Mouse (Mus musculus): ENCODE measurements at regions not wholly inside any gene's neighbourhood (a gene's known extent, or its start where the extent isn't known, plus 50 kb on each side); places are given as distances from the start of the nearest gene placed in this dataset.

GRCm38 (mm10) chr1:169439621-169440020 lies 91.6 kb downstream of the Nuf2 start:
- no peak for DNase-seq

GRCm38 (mm10) chr1:169438006-169438405 lies 93.3 kb downstream of the Nuf2 start:
- no peak for DNase-seq

DNA sequence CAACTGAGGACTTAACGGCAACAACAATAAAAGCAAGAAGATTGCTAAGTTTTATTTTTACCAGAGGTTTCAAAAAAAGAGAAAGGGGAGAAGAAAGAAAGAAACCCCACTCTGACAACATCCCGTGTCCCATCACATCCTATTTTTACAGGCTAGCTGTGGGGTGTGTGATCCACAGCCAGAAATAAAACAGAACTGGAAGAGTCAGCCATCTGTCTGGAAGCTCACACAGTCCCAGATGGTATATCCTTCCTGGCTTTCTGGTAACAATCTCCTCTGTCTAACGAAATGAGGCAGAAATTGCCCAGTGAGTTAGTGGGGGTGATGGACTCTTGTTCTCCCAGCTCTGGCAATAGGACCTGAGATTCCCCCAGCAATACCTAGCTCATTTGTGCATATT lies 108.9 kb downstream of the Nuf2 start:
- DNase-seq: no peak

DNA sequence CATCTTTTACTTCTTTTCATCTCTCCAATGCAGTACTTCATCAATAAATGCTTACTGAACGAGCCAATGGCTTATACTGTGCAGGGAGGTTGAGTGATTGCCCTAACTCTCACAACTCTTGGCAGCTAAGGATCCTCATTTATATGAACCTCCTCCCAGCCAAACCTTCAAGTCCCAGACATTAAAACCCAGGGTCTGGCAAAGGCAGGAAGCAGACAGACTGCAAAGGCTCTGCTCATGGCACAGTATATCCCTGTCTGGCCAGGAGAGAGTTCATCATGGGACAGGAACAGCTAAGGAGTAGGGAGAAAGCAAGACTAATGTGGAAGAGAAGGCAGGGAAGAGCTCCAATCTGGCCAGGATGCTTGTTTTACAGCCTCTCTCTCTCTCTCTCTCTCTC lies 109.6 kb downstream of the Nuf2 start:
- no peak for DNase-seq

GRCm38 (mm10) chr1:169418665-169419045 lies 112.6 kb downstream of the Nuf2 start:
- no peak for DNase-seq

GRCm38 (mm10) chr1:169417979-169418664 lies 113.1 kb downstream of the Nuf2 start:
- peak; percentile 31 for DNase-seq

- DNase-seq: no peak
These were observed 114.6 kb downstream of the Nuf2 start for GRCm38 (mm10) chr1:169416701-169417100.

- DNase-seq: no peak
These were observed 123.1 kb downstream of the Nuf2 start for GRCm38 (mm10) chr1:169408120-169408519.

- DNase-seq: no peak
These were observed 130.4 kb downstream of the Nuf2 start for GRCm38 (mm10) chr1:169400841-169401240.

GRCm38 (mm10) chr1:169397371-169397770 lies 133.9 kb downstream of the Nuf2 start:
- no peak for DNase-seq

DNA sequence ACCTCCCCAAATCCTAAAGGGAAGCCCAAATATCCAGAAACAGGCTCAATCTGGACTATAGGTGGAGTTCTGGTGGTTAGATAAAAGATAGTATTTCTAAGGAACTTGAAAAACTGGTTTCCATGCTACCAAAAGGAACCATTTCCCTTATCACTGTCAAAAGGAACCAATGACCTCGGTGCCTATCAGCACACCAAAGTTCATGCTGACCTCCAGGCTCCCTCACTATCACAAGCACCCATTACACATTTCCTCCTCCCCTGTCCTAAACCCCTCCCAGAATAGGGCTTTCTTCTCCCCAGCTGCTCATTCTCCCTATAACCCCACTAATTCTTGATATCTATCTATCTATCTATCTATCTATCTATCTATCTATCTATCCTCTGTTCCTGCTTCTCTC lies 144.2 kb downstream of the Nuf2 start:
- no peak for DNase-seq

- DNase-seq: no peak
These were observed 145.4 kb downstream of the Nuf2 start for GRCm38 (mm10) chr1:169385740-169386424.

- no peak for DNase-seq
These were observed 156.6 kb downstream of the Nuf2 start for GRCm38 (mm10) chr1:169374686-169375085.

- DNase-seq: no peak
These were observed 162.5 kb downstream of the Nuf2 start for GRCm38 (mm10) chr1:169368758-169369157.

DNA sequence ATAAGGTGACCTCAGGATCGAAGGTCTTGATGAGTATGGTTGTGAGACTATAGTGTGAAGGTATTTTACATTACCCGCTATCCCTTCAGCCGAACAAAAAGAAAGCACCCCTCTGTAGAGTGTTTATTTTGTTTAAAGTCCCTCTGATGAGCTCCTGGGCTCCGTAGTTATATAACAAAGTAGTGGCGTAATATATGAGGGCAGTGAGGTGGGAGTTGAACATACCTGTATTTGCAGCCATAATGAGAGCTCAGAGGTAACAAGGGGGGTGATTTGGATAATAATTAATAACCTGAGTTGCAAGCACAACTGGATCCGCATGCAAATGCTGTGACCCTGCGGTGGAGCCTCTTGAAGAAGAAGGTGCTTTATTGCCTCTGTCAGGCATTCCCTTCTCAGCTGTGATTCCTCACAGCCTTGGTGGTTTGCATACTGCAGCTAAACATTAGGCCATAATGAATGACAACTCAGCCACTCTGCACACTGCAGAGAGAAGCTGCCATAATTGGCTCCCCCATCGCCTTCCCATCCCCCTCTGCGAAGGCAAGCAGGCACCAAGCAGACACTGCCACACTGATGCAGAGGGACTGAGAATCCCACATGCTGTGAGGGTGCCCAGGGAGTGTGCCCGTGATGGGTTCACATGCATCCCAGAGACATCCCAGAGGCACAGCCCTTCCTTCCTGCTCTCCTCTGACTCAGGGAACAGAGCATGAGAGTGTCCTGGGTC lies 163.3 kb downstream of the Nuf2 start:
- DNase-seq: no peak

GRCm38 (mm10) chr1:169367316-169367715 lies 163.9 kb downstream of the Nuf2 start:
- no peak for DNase-seq

DNA sequence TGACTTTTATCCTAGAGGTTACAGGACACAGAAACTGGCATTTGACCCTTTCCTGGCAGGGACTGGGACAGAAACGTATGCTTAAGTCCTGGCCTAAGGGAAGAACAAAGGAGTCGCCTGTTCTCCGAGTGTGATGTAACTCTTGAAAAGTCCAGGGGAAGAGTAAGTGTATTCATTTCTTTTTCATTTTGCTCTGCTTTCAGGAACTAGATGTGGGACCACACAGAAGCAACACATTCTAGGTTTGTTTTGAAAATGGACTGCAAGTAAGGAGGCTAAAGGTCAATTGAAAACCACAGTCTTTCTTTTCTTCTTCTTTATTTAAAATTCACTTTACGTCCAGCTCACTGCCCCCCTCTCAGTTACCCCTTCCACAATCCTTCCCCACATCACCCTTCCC lies 168.7 kb downstream of the Nuf2 start:
- no peak for DNase-seq

GRCm38 (mm10) chr1:169357652-169358241 lies 173.5 kb downstream of the Nuf2 start:
- DNase-seq: no peak

DNA sequence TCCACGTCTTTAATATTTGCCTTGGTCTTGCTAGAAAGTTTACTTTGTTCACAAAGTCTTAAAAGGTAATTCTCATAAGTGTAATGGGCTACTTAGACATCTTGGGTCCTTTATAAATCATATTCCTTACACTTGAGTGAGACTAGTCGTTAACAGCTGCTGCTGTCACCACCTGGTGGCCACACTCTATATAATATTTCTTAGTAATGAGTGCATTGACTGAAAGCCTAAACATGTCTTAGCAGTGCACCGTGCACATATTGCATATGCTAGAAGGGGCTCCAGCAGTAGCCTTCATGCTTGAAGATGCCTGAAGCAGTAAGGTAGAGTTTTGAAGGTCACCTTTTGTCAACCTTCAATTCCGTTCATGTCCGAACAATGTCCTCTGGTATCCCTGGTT lies 177.2 kb downstream of the Nuf2 start:
- no peak for DNase-seq

- DNase-seq: no peak
These were observed 183.6 kb downstream of the Nuf2 start for GRCm38 (mm10) chr1:169347692-169348091.

DNA sequence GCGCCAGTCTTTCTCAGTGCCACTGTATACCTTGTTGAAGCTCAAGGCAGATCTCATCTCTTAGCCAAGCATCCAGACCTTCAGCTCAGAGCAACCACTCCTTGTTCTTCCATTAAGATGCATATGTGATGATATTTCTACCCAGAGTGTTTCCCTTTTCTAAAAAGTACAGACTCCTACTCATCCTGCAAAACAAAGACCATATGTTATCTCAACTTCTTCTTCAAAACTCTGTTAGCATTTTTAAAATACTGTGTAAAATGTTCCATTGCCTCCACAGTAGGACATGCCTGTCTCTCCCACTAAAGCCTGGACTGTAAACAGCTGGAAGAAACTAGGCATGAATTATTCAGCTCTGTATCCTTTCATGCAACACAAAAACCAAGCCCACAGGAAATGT lies 184.4 kb downstream of the Nuf2 start:
- no peak for DNase-seq

DNA sequence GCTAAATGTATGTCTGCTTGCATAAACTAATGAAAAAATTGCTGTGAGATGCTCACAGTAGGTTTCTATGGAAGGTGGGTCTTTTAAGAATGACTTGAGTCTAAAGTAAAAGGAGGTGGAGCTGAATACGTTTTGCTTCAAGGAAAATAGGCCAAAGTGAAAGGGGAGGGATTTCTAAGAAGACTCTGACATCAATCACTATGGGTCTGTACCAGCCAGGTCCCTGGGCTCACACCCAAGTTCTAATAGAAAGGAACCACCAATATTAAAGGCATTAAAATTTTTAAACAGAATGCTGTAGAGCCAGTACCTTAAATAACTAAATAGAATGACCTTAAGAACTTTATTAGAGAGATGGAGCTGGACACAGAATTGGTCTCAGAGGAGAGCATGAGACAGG lies 190.1 kb downstream of the Nuf2 start:
- DNase-seq: peak; percentile 7

- DNase-seq: no peak
These were observed 192.8 kb downstream of the Nuf2 start for GRCm38 (mm10) chr1:169338461-169338860.
